Mouse (Mus musculus): ENCODE results near the gene Chac1. TPM values are rescaled to one million over a fixed set of nuclear protein-coding genes. Genes with fewer than 3 reads are reported as not detected.

The Chac1 gene
- polyA plus RNA-seq, 1 experiment from 2014 or later, result 2.7 TPM

GRCm38 (mm10) chr2:119399313-119399712 is 48.3 kb downstream of the Chac1 start:
- Histone ChIP-seq H3K4me2 (no peak overlapping the region), H3K4me1 (no peaks in the 10 kb centered on the region), H3K36me3 (replicated peaks) (peaks cover 35% of the 10 kb centered on the region), H3K4me3 (replicated peaks) (no peak overlapping the region), H3K27me3 (no peaks in the 10 kb centered on the region), H3K9me3 (no peaks in the 10 kb centered on the region), H3K27ac (no peak overlapping the region), H3K9ac (no peak overlapping the region)
- no peak for ATAC-seq (ENCODE audit: low FRiP score)

Other genes with a start within 250 kb of the Chac1 start
- gene Rad51, start 238.4 kb upstream of the Chac1 start, polyA plus RNA-seq (2016; fragmentation: Nextera tagmentation; extraction: Ambion mirVana), result 66.5 and 67.6 TPM in 2 replicates
- gene Rmdn3, start 194.2 kb upstream of the Chac1 start, polyA plus RNA-seq (2016; fragmentation: Nextera tagmentation; extraction: Ambion mirVana), result 43.6 and 48.7 TPM in 2 replicates
- 2.2 and 2.3 TPM in 2 replicates for gene Gchfr, start 183.5 kb upstream of the Chac1 start, polyA plus RNA-seq (2016; fragmentation: Nextera tagmentation; extraction: Ambion mirVana)
- 1.0 and 1.5 TPM in 2 replicates for gene Gm14137, start 176.7 kb upstream of the Chac1 start, polyA plus RNA-seq (2016; fragmentation: Nextera tagmentation; extraction: Ambion mirVana)
- gene Zfyve19, start 142.6 kb upstream of the Chac1 start, polyA plus RNA-seq (2016; fragmentation: Nextera tagmentation; extraction: Ambion mirVana), result 45.9 and 51.1 TPM in 2 replicates
- 26.0 and 26.7 TPM in 2 replicates for gene Dnajc17, start 142.4 kb upstream of the Chac1 start, polyA plus RNA-seq (2016; fragmentation: Nextera tagmentation; extraction: Ambion mirVana)
- not detected in 2 replicates for gene Ppp1r14d, start 121.3 kb upstream of the Chac1 start, polyA plus RNA-seq (2016; fragmentation: Nextera tagmentation; extraction: Ambion mirVana)
- 2.0 and 2.1 TPM in 2 replicates for gene Spint1, start 113.9 kb upstream of the Chac1 start, polyA plus RNA-seq (2016; fragmentation: Nextera tagmentation; extraction: Ambion mirVana)
- 3.7 and 3.9 TPM in 2 replicates for gene Rhov, start 80.0 kb upstream of the Chac1 start, polyA plus RNA-seq (2016; fragmentation: Nextera tagmentation; extraction: Ambion mirVana)
- gene Vps18, start 62.5 kb upstream of the Chac1 start, polyA plus RNA-seq (2016; fragmentation: Nextera tagmentation; extraction: Ambion mirVana), result 25.5 and 27.4 TPM in 2 replicates
- gene Dll4, start 25.4 kb upstream of the Chac1 start, polyA plus RNA-seq (2016; fragmentation: Nextera tagmentation; extraction: Ambion mirVana), result 3.5 and 3.8 TPM in 2 replicates
- 4.5 and 5.2 TPM in 2 replicates for gene Ino80, start 126.5 kb downstream of the Chac1 start, polyA plus RNA-seq (2016; fragmentation: Nextera tagmentation; extraction: Ambion mirVana)
- gene Exd1, start 196.4 kb downstream of the Chac1 start, polyA plus RNA-seq (2016; fragmentation: Nextera tagmentation; extraction: Ambion mirVana), result 0.22 and 0.27 TPM in 2 replicates
- 60.7 and 61.7 TPM in 2 replicates for gene Chp1, start 196.5 kb downstream of the Chac1 start, polyA plus RNA-seq (2016; fragmentation: Nextera tagmentation; extraction: Ambion mirVana)